Mouse (Mus musculus) brain, embryonic 18.5 days (tissue): Measurements from ENCODE around the gene Nfib.

Experiments
- DNase-seq: peaks from one replicate; pipeline ENCODE4 v3.0.0-alpha.2; 2012; ENCODE audit warnings: low read depth, low spot score

Gene Nfib

DNA sequence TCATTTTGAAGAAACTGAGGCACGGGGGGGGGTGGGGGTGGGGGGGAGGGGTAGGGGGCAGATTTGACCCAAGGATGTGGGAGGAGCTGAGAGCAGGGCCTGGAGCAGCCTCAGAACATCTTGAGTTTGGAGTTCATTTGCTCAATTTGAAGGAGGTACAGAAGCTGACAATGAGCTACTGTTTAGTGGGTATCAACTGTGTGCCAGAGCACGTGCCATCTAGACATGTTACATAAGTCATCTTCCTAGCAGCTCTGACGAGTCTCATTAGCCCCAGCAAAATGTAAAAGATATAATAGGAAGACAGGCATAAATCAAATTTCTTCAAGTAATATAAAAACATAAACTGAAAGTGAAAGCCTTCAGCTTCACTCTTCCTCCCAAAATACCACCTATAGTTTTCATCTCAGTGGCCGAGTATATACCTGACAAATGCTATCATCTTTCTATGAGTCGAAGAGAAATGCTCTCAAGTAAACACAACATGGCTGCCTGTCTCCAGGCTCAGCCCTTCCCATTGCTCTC, 165.0 kb downstream of the Nfib start:
- no peak for DNase-seq

- DNase-seq, result no peak
Observed at GRCm38 (mm10) chr4:82540048-82540410, 165.5 kb downstream of the Nfib start.

DNA sequence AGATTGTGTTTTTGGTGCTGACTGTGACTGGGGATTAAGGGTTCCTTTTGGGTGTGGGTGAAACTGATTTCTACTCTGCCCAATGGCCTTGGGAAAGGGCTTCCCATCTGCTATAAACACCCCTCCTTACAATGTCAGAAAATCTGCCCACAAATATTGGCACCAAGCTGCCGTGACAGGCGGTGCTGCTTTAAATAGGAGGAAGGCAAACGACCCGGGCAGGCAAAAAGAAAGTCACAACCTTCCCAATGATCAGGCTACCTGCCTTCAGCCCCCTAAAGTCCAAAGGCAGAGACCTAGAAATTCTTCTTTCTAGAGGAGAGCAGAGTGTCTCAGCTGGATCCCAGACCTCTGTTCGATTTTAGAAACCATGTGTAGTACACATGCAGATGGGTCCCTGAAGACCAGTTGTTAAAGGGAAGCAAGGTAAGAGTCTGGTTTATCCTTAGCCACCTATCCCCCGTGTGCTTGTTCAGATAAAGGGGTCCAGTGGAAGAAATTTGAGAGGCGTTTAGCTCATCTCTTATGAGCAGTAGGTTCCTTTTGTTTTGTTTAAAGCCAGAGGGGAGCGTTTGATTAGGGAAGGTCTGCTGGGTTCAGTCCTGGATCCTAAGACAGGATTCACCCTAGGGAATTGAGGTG, 166.0 kb downstream of the Nfib start:
- no peak for DNase-seq

DNA sequence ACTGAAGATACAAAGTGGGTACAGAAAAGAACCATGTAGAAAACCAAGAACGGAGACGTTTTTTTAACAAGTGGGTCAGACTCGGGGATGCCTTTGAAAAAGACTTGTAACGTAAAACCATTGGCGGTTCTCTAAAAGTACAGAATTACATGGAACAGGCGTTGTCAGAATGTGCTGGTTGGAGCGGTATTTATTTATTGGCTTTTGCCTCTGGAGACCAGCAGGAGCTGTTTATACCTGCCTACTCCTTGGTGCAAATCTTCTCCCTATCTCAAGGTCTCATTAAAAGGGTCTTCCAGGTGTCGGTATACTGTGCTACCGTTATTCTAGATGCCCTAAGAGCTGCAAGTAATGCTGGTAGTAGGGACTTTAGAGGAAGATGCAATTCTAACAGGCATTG, 166.7 kb downstream of the Nfib start:
- no peak for DNase-seq

GRCm38 (mm10) chr4:82538069-82538811, 167.3 kb downstream of the Nfib start:
- no peak for DNase-seq

DNA sequence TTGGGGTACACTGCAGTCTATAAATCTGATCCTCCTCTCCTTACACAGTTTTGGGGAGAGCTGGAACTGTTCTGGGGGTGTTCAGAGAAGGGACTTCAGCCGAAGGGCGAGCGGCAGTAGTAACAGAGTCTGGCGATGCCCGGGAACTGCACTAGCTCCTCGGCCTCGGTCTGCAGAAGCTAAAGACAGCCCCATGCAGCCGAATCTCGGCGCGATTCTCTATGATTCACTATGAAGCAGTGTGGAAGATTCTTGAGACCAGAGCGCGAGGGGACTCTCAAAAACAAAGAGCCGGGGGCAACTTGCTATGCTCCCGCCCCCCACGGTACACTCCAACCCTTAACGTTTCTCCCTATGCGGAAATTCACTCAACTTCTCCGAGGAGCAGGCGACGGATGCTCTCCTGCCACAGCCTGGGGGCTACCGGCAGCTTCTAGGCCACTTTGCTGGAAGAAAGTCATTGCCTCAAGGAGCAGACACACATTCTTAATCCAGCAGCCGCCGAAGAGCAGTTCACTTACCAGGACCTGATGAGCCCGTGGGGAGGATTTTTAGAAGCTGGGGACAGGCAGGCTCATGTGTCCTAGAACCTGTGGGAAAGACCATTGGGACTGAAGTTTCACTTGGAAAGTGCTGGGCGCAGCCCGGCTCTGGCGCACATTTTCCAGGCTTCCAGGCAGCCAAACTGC, 168.1 kb downstream of the Nfib start:
- DNase-seq, result no peak

- DNase-seq, result no peak
Observed at GRCm38 (mm10) chr4:82536435-82537278, 168.9 kb downstream of the Nfib start.

DNA sequence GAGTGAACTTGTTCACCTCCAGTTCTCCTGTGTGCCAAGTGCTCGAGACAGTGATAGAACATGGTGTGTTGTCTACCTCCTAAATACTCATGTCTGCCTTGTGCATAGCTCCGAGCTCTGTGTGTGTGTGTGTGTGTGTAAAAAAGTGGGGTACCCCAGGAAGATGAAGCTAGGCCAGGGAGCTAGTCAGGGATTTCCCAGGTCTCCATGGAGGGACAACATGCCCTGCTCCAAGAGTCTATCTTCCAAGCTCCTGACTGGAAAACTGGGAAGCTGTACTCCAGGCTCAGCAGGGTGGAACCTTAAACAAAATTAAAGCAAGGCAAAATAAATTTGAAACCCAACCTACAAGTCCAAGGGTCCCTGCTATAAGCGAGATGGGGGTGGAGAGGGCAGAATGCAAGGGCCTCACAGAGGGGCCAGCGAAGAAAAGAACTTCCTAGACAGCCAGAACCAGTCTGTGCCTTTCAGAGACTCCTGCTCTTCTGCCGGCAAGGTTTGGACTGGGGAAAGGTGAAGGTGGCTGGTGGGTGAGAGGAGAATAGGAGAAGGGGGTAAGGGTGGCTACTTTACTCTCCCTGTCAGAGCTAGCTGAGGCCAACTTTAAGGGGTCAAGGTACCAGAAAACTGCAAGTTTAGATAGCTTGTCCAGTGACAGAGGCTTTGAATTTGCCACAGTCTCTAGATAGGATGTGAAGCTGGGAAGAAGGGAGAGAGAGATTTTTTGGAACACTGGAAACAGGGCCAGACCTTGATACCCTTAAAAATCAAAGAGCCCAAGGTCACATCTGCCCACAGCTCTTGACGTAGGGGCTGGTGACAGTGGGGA, 169.7 kb downstream of the Nfib start:
- no peak for DNase-seq

GRCm38 (mm10) chr4:82533231-82533630, 172.3 kb downstream of the Nfib start:
- no peak for DNase-seq

- DNase-seq, result no peak
Observed at GRCm38 (mm10) chr4:82532443-82533191, 172.9 kb downstream of the Nfib start.

GRCm38 (mm10) chr4:82531977-82532376, 173.6 kb downstream of the Nfib start:
- no peak for DNase-seq

DNA sequence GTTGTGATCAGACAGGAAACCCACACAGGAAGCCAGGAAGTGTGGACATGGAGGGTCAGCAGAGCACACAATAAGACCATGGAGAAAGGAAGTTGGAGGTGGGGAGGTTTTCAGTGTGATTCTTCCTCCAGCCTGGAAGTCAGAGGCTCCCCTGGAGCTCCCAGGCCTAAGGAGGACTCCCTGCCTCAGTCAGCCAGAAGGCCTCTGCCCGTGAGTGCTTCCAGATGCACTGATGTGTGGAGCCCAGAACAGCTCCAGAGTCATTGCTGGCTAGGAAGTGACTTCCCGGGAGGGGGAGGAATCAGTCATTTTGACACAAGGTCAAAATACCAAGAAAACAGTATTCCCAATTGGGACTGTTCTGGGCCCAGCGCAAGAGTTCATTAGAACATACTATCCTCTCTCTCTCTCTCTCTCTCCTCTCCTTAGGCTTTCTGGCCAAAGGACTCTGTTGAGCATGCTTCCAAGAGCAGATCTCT, 174.6 kb downstream of the Nfib start:
- DNase-seq, result no peak

GRCm38 (mm10) chr4:82528978-82529377, 176.6 kb downstream of the Nfib start:
- no peak for DNase-seq

DNA sequence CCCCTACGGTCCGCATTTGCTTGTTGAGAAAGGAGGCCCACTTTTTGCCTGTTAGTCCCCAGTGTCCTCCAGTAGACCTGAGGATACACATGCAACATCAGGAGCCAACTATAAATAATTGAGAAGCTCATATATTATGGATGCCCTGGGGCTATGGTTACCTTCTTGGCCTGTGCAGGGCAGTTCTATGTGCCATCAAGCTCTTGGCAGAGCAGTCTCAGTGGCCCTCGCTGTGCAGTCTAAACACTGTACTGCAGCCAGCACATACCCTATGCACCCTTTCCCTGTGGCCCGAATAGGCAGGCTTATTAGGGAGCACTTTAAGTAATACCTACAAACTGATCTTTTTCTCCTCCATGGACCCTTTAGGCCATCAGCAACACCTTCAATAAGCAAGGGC, 185.6 kb downstream of the Nfib start:
- no peak for DNase-seq

GRCm38 (mm10) chr4:82518132-82518531, 187.4 kb downstream of the Nfib start:
- DNase-seq, result no peak

DNA sequence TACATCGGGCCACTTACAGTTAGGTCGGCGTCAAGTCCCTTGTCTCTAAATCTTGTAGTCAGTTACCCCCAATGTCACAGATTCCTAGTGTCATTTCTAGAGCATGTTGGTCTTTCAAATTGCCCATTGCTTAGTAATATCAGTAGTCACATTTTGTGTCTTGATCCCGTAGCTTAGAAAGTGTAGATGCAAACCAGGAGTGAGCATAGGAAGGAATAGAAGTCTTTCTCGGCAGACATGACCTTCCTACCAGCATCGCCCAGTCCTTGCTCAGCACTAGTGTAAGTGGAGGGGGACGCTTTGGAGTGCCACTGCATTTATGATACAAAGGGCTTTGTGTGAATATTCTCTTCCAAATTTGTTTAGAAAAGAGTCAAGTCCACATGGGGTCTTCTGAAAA, 188.2 kb downstream of the Nfib start:
- DNase-seq, result no peak

GRCm38 (mm10) chr4:82516211-82516795, 189.2 kb downstream of the Nfib start:
- no peak for DNase-seq

- DNase-seq, result no peak
Observed at GRCm38 (mm10) chr4:82514921-82515320, 190.6 kb downstream of the Nfib start.

DNA sequence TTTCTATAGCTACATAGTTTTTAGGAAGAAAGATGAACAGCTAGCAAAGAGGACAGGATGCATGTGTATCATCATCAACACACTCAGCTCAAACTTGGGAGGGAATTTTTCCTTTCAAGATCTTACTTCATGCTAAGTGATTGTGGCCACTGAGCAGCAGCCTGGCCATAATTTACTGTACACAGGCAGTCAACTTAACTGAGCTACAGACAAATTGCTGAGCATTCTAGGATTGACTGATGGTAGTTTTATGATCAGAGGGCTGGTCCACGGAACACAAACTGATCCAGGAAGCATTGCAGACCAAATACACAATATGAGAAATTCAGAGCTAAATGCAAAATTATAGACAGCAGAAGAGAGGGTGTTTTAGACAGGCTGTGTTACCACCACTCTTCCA, 191.2 kb downstream of the Nfib start:
- no peak for DNase-seq

GRCm38 (mm10) chr4:82513426-82513750, 192.2 kb downstream of the Nfib start:
- no peak for DNase-seq
